In the genomic region with DNA sequence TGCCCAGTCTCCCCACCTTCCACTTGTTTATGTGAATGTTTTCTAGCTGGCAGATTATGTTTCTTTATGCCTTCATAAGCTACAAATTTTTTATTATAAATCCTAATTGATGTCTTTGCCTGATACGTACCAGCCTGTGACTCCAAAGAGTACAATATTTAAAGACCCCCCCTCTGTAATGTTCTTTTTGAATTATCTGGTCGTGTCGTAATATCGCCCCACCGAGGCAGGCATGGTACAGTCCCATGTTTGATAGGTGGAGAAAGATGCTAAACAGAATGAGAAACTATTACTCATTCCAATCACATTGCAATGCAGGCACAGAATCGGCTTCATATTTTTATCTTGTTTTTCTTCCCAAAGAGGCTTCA, we compare ENCODE assay signal across 8 mouse cellular contexts. TPM values are rescaled to one million over a fixed set of nuclear protein-coding genes. Genes with fewer than 3 reads are reported as not detected.
A peak's percentile ranks its signal among the peaks of the same experiment; 100 is the strongest.
DNase-seq lines count a peak whose midpoint lies in the region; ATAC-seq and TF ChIP-seq lines count a peak whose summit lies in the region.

No protein-coding gene starts in this region.

- TF ChIP-seq CTCF in heart, postnatal 0 days (IDR thresholded peaks at IDR 0.05; ENCODE audit: low read depth), result no peak; the same call in 1 of the 2 replicates
- TF ChIP-seq CTCF in E14TG2a.4 (conservative IDR thresholded peaks at IDR 0.05; ENCODE audit: low read length), result no peak

- TF ChIP-seq EP300 in heart, postnatal 0 days (IDR thresholded peaks at IDR 0.05; ENCODE audit: low read depth), result 0 out of 2 replicates have a peak, but pooled peaks have one; percentile 47

- no peaks in the 10 kb centered on the region for H3K36me3 ChIP-seq in heart, postnatal 0 days (replicated peaks; ENCODE audit: control insufficient read depth, insufficient read depth, low read length)
- H3K36me3 ChIP-seq in E14TG2a.4 (ENCODE audit: insufficient read depth, low read length), result peaks cover 16% of the 10 kb centered on the region
- H3K36me3 ChIP-seq in hindbrain, embryonic 15.5 days, result no peaks in the 10 kb centered on the region
- no peaks in the 10 kb centered on the region for H3K36me3 ChIP-seq in liver, embryonic 13.5 days

- H3K9me3 ChIP-seq in heart, postnatal 0 days (replicated peaks; ENCODE audit: control insufficient read depth, low read length), result no peaks in the 10 kb centered on the region
- no peaks in the 10 kb centered on the region for H3K9me3 ChIP-seq in E14TG2a.4 (ENCODE audit: low read length)
- H3K9me3 ChIP-seq in hindbrain, embryonic 15.5 days, result no peaks in the 10 kb centered on the region
- H3K9me3 ChIP-seq in liver, embryonic 13.5 days (replicated peaks), result no peaks in the 10 kb centered on the region

- peak overlapping the region; percentile 77 for H3K4me2 ChIP-seq in heart, postnatal 0 days (ENCODE audit: low read depth, low read length)
- H3K4me2 ChIP-seq in hindbrain, embryonic 15.5 days, result peak overlapping the region; percentile 79
- H3K4me2 ChIP-seq in liver, embryonic 13.5 days, result peak overlapping the region; percentile 95

- H3K4me3 ChIP-seq in heart, postnatal 0 days (ENCODE audit: low read depth, low read length), result peak overlapping the region; percentile 95
- H3K4me3 ChIP-seq in E14TG2a.4 (replicated peaks; ENCODE audit: low read length), result peak overlapping the region; percentile 70
- peak overlapping the region; percentile 100 for H3K4me3 ChIP-seq in hindbrain, embryonic 15.5 days
- H3K4me3 ChIP-seq in liver, embryonic 13.5 days (replicated peaks), result peak overlapping the region; percentile 94

- peaks cover 20% of the 10 kb centered on the region for H3K4me1 ChIP-seq in heart, postnatal 0 days (ENCODE audit: control insufficient read depth, insufficient read depth)
- peaks cover 31% of the 10 kb centered on the region for H3K4me1 ChIP-seq in E14TG2a.4 (replicated peaks; ENCODE audit: low read depth, low read length)
- peaks cover 34% of the 10 kb centered on the region for H3K4me1 ChIP-seq in hindbrain, embryonic 15.5 days (replicated peaks)
- peaks cover 37% of the 10 kb centered on the region for H3K4me1 ChIP-seq in liver, embryonic 13.5 days (replicated peaks)

- ATAC-seq in heart, postnatal 0 days (ENCODE audit: insufficient read depth, low read depth), result peak; percentile 19; the same call in 1 of the 2 replicates
- ATAC-seq in common myeloid progenitor, adult 5-6 weeks (replicated peaks; ENCODE audit: low read depth, poor library complexity, severe bottlenecking), result peak; percentile 48
- peak; percentile 72 for ATAC-seq in hindbrain, embryonic 15.5 days (ENCODE audit: low FRiP score, low read depth)
- peak; percentile 60 for ATAC-seq in liver, embryonic 13.5 days (ENCODE audit: low read depth)

- peak overlapping the region; percentile 34; the same call in 1 of the 2 replicates for H3K9ac ChIP-seq in heart, postnatal 0 days (replicated peaks; ENCODE audit: low read depth, low read length)
- H3K9ac ChIP-seq in hindbrain, embryonic 15.5 days, result peak overlapping the region; percentile 43
- H3K9ac ChIP-seq in liver, embryonic 13.5 days, result peak overlapping the region; percentile 98

- H3K27ac ChIP-seq in heart, postnatal 0 days (ENCODE audit: low read depth), result peak overlapping the region; percentile 100
- peak overlapping the region; percentile 100 for H3K27ac ChIP-seq in hindbrain, embryonic 15.5 days (replicated peaks)
- H3K27ac ChIP-seq in liver, embryonic 13.5 days, result peak overlapping the region; percentile 99

- peak; percentile 73 for DNase-seq in heart, postnatal 0 days (ENCODE audit: low spot score)
- DNase-seq in heart, adult 9 months (ENCODE audit: low spot score in 2 of 2), result no peak
- no peak for DNase-seq in liver, embryonic 13.5 days
- peak; percentile 64 for DNase-seq in right cerebral cortex, postnatal 4 days
- no peak for DNase-seq in gastrocnemius, postnatal 4 days (ENCODE audit: low spot score in 2 of 2)

- no peaks in the 10 kb centered on the region for H3K27me3 ChIP-seq in heart, postnatal 0 days (ENCODE audit: control insufficient read depth, insufficient read depth, low read length)
- no peaks in the 10 kb centered on the region for H3K27me3 ChIP-seq in E14TG2a.4 (ENCODE audit: insufficient read depth, low read length)
- H3K27me3 ChIP-seq in hindbrain, embryonic 15.5 days, result no peaks in the 10 kb centered on the region
- H3K27me3 ChIP-seq in liver, embryonic 13.5 days, result no peaks in the 10 kb centered on the region

- 0% methylated on average over 6 of the region's 6 CpGs for WGBS in heart, postnatal 0 days
- under 1% methylated on average over 6 of the region's 6 CpGs for WGBS in hindbrain, embryonic 15.5 days
- under 1% methylated on average over 6 of the region's 6 CpGs for WGBS in liver, embryonic 13.5 days (ENCODE audit: insufficient replicate concordance)

RNA-seq across cellular contexts. Expression of gene Rtn3, which starts 0.4 kb away (rescaled TPM):
- total RNA-seq in heart, postnatal 0 days (2014; rRNA removed; ENCODE audit: low replicate concordance), result 67.7 and 70.4 TPM in 2 replicates
- 99.7 and 105 TPM in 2 replicates for polyA plus RNA-seq in heart, postnatal 0 days (2015; fragmentation: Nextera tagmentation; extraction: Ambion mirVana)
- 85.4 and 85.6 TPM in 2 replicates for total RNA-seq in common myeloid progenitor, adult 5-6 weeks (2017)
- polyA plus RNA-seq in hindbrain, embryonic 15.5 days (2015; fragmentation: Nextera tagmentation; extraction: Ambion mirVana), result 643 and 672 TPM in 2 replicates
- polyA plus RNA-seq in liver, embryonic 13.5 days (2015; fragmentation: Nextera tagmentation; extraction: Ambion mirVana), result 67.5 and 73.5 TPM in 2 replicates
- 10 to 100 TPM; 75.2 to 76.0 TPM for total RNA-seq in gastrocnemius, postnatal 4 days (2021)

RNA-seq across cellular contexts. Expression of gene Atl3, which starts 10.3 kb away (rescaled TPM):
- 15.2 and 17.1 TPM in 2 replicates for total RNA-seq in heart, postnatal 0 days (2014; rRNA removed; ENCODE audit: low replicate concordance)
- 5.4 and 6.3 TPM in 2 replicates for polyA plus RNA-seq in heart, postnatal 0 days (2015; fragmentation: Nextera tagmentation; extraction: Ambion mirVana)
- total RNA-seq in common myeloid progenitor, adult 5-6 weeks (2017), result 76.9 and 116 TPM in 2 replicates
- 6.6 and 6.8 TPM in 2 replicates for polyA plus RNA-seq in hindbrain, embryonic 15.5 days (2015; fragmentation: Nextera tagmentation; extraction: Ambion mirVana)
- polyA plus RNA-seq in liver, embryonic 13.5 days (2015; fragmentation: Nextera tagmentation; extraction: Ambion mirVana), result 6.9 and 7.0 TPM in 2 replicates
- 10 to 100 TPM; 38.6 to 43.5 TPM for total RNA-seq in gastrocnemius, postnatal 4 days (2021)

Comparison
In these comparisons a context has a peak if more than half of its experiments do, and no peak if none do; other contexts are left out.
1. DNase-seq: peak in heart, postnatal 0 days (single experiment) and right cerebral cortex, postnatal 4 days (single experiment); none in heart, adult 9 months (0 of 2), liver, embryonic 13.5 days (single experiment) and gastrocnemius, postnatal 4 days (0 of 2).
2. ATAC-seq: peak in every context shown above with its lines; median percentile 72 in hindbrain, embryonic 15.5 days; 60 in liver, embryonic 13.5 days; 48 in common myeloid progenitor, adult 5-6 weeks; 19 in heart, postnatal 0 days.
3. H3K9ac ChIP-seq: peak in every context shown above with its lines; median percentile 98 in liver, embryonic 13.5 days; 43 in hindbrain, embryonic 15.5 days; 34 in heart, postnatal 0 days.
4. Peak in every context shown above with its lines, with median percentiles within 50 percentile points of each other: H3K27ac ChIP-seq, H3K4me2 ChIP-seq and H3K4me3 ChIP-seq.